Mouse (Mus musculus): Measurements from ENCODE around the gene Thra. TPM values are rescaled to one million over a fixed set of nuclear protein-coding genes. Genes with fewer than 3 reads are reported as not detected.

The Thra gene
- polyA plus RNA-seq (2012; rRNA removed) = 555 and 616 TPM in 2 replicates

GRCm38 (mm10) chr11:98740393-98741050 is at the start of gene Thra:
Gene Thra (plus strand): TSS chr11:98740638.

DNA sequence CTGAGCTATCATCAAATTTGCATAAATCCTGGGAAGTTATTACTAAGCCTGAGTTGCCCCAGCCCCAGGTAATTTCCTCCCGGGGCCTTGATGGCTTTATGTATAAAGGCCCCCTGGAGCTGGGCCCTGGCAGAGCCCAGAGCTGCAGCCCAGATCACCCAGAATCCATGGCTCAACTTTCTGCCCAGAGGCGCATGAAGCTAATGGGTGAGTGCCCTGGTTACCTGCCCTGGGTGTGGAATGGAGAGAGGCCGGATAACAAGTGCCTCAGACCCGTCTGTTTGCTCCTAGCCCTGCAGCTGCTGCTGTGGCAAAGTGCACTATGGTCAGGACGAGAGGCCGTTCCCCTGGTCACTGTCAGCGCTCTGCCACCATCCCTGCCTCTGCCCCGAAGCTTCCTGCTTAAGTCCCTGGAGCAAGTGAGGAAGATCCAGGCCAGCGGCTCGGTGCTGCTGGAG is 39.2 kb upstream of the Thra start, which contains the start of gene Csf3:
Gene Csf3, plus strand, starts transcription at position 51 of the 458 bp plus-strand sequence.

GRCm38 (mm10) chr11:98729119-98729588 is 11.3 kb upstream of the Thra start, which contains the start of gene Med24:
Gene Med24 (minus strand): TSS chr11:98729435.

DNA sequence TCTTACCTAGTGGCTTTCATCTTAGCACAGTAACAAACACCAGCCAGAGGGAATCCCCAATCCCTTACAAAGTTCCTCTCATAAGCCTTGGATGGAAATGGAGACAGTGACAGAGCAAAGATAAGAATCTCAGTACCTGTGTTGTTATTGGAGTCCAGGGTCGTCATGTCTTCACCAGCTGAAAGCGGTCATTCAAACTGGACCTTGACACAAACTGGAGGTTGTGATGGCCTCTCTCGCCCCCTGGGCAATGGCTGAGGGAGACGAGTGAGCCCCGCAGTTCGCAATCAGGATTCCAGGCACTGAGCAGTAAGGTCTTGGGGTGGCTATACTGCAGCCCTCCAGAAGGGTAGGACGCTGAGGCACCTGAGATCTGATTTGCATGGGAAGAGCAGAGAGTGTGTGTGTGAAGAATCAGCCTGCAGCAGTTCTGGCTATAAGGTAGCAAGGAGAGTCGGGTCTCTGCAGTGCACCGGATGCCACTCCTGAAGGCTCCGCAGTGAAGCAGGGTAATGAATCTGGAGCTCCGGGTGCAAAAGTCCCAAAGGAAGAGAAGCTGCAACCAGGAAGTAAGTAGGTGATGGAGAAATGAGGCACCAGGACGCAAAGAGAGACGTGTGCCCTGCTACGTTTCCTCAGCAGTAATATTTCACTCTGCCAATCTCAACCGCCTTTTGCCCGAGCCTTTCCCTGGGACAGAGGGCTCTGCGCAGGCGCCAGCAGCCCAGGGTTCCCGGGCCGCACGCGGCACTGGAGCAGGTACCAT is 34.3 kb downstream of the Thra start, which contains the start of gene Nr1d1:
Gene Nr1d1, minus strand, starts transcription at position 752 of the 766 bp plus-strand sequence.

DNA sequence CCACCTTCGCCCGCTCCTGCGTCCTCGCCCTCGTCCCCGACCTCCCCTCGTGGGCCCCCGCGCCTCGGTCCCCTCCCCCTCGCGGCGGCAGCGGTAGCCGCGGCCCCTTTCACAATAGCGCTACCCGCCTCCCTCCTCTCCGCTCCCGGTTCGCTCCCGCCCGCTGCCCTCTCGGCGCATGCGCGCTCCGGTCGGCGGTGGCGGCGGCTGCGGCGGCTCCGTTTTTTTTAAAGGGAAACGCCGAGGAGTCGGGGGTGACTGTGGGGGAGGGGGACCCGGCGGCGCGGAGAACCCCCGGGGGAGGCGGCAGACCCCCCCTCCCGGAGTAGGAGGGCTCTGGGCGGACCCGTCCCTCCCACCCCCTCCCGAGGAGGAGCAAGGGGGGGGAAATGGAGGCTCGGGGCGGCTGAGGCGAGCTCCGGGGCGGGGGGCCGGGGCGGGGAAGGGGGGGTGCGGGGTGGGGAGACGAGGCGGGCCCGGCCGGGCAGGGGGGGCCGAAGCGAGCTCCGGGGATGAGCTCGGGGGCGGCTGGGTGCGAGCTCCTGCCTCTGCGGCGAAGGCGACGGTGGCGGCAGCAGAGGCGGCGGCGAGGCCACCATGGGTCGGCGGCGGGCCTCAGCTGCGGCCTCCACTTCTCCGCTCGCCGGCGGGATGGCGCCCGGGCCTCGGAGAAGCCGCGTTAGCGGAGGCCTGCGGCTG is 54.7 kb downstream of the Thra start, which contains the start of gene Msl1:
Gene Msl1, plus strand, starts transcription at position 502 of the 699 bp plus-strand sequence.

DNA sequence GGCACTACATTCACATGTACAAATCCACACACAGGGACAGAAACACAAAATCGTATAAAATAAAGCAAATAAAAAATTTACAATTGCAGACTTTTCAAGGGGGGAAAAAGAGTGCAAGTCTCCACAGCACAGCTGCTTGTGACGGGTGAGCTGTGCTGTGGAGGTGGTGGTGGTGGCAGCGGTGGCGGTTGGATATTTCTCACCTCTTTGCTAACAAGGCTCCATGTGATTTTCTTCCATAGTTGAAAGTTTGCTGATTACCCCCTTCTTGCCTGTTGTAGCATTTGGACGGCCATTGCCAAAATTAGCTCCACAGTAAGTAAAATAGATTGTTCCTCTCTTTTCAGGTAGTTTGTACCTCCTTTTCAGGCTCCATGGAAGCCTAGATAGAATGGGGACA is 64.2 kb downstream of the Thra start, which contains the start of gene Casc3:
Gene Casc3, plus strand, starts transcription at position 301 of the 400 bp plus-strand sequence.

Other genes starting within 250 kb of the Thra start
- gene Ikzf3, start 194.6 kb upstream of the Thra start, polyA plus RNA-seq (2012; rRNA removed) = 0.30 TPM in 1 of 2 replicates, not detected in the other
- gene Zpbp2, start 189.5 kb upstream of the Thra start, polyA plus RNA-seq (2012; rRNA removed) = 0.10 and 0.19 TPM in 2 replicates
- 86.2 and 88.2 TPM in 2 replicates for gene Ormdl3, start 153.3 kb upstream of the Thra start, polyA plus RNA-seq (2012; rRNA removed)
- gene Lrrc3c, start 142.3 kb upstream of the Thra start, polyA plus RNA-seq (2012; rRNA removed) = not detected in 2 replicates
- 0.29 and 0.43 TPM in 2 replicates for gene Gm12355, start 115.0 kb upstream of the Thra start, polyA plus RNA-seq (2012; rRNA removed)
- gene Gsdma3, start 114.3 kb upstream of the Thra start, polyA plus RNA-seq (2012; rRNA removed) = not detected in 2 replicates
- gene Gsdma2, start 93.9 kb upstream of the Thra start, polyA plus RNA-seq (2012; rRNA removed) = 0.04 TPM in 1 of 2 replicates, not detected in the other
- not detected in 2 replicates for gene Gsdma, start 76.3 kb upstream of the Thra start, polyA plus RNA-seq (2012; rRNA removed)
- gene Psmd3, start 58.1 kb upstream of the Thra start, polyA plus RNA-seq (2012; rRNA removed) = 191 and 196 TPM in 2 replicates
- 0.08 TPM in 1 of 2 replicates, not detected in the other for gene Csf3, start 39.4 kb upstream of the Thra start, polyA plus RNA-seq (2012; rRNA removed)
- 140 and 153 TPM in 2 replicates for gene Med24, start 11.2 kb upstream of the Thra start, polyA plus RNA-seq (2012; rRNA removed)
- gene Nr1d1, start 34.7 kb downstream of the Thra start, polyA plus RNA-seq (2012; rRNA removed) = 2.9 and 3.1 TPM in 2 replicates
- gene Msl1, start 54.9 kb downstream of the Thra start, polyA plus RNA-seq (2012; rRNA removed) = 108 and 118 TPM in 2 replicates
- 74.2 and 75.0 TPM in 2 replicates for gene Casc3, start 64.3 kb downstream of the Thra start, polyA plus RNA-seq (2012; rRNA removed)
- gene Rapgefl1, start 96.1 kb downstream of the Thra start, polyA plus RNA-seq (2012; rRNA removed) = 19.3 and 26.6 TPM in 2 replicates
- 11.4 and 11.6 TPM in 2 replicates for gene Wipf2, start 123.0 kb downstream of the Thra start, polyA plus RNA-seq (2012; rRNA removed)
- 7.7 and 8.2 TPM in 2 replicates for gene Cdc6, start 167.2 kb downstream of the Thra start, polyA plus RNA-seq (2012; rRNA removed)
- gene Rara, start 187.2 kb downstream of the Thra start, polyA plus RNA-seq (2012; rRNA removed) = 10.6 and 16.7 TPM in 2 replicates
- gene Gjd3, start 242.4 kb downstream of the Thra start, polyA plus RNA-seq (2012; rRNA removed) = 1.5 and 2.3 TPM in 2 replicates

Measured in central nervous system, embryonic 14 days (tissue).